In genomic region chr11:95841498-95841830, GRCm38 (mm10) we compare ENCODE assay signal across 8 mouse cellular contexts. TPM values are rescaled to one million over a fixed set of nuclear protein-coding genes. Genes with fewer than 3 reads are reported as not detected.
A peak's percentile ranks its signal among the peaks of the same experiment; 100 is the strongest.
DNase-seq lines count a peak whose midpoint lies in the region; ATAC-seq and TF ChIP-seq lines count a peak whose summit lies in the region.

No protein-coding gene starts in this region.

- ATAC-seq in hindbrain, embryonic 12.5 days (ENCODE audit: low FRiP score), result no peak
- ATAC-seq in stomach, embryonic 16.5 days (ENCODE audit: insufficient read depth, low FRiP score), result no peak

- peak overlapping the region; percentile 34 for H3K4me3 ChIP-seq in hindbrain, embryonic 10.5 days
- no peak overlapping the region for H3K4me3 ChIP-seq in hindbrain, embryonic 12.5 days
- H3K4me3 ChIP-seq in testis, adult 2 months (ENCODE audit: control insufficient read depth, low read depth, low read length), result peak overlapping the region; percentile 4
- H3K4me3 ChIP-seq in limb, embryonic 10.5 days, result peak overlapping the region; percentile 30
- H3K4me3 ChIP-seq in stomach, embryonic 16.5 days (replicated peaks; ENCODE audit: low read length), result peak overlapping the region; percentile 34

- TF ChIP-seq POLR2A in testis, adult 2 months (IDR thresholded peaks at IDR 0.05; ENCODE audit: control insufficient read depth, low read depth, low read length), result no peak

- 60% methylated on average over 10 of the region's 10 CpGs for WGBS in hindbrain, embryonic 10.5 days
- WGBS in hindbrain, embryonic 12.5 days, result 68% methylated on average over 10 of the region's 10 CpGs
- WGBS in limb, embryonic 10.5 days, result 62% methylated on average over 10 of the region's 10 CpGs
- WGBS in stomach, embryonic 16.5 days, result 60% methylated on average over 10 of the region's 10 CpGs

- no peak for TF ChIP-seq CTCF in testis, adult 2 months (IDR thresholded peaks at IDR 0.05; ENCODE audit: control insufficient read depth, insufficient read depth, insufficient replicate concordance, low read depth, low read length)

- H3K27ac ChIP-seq in hindbrain, embryonic 10.5 days, result 0 out of 2 replicates have a peak overlapping the region, but pooled peaks have one; percentile 62
- H3K27ac ChIP-seq in hindbrain, embryonic 12.5 days, result no peak overlapping the region
- H3K27ac ChIP-seq in testis, adult 2 months (ENCODE audit: control insufficient read depth, insufficient read depth, low read depth, low read length), result no peak overlapping the region
- H3K27ac ChIP-seq in limb, embryonic 10.5 days, result peak overlapping the region; percentile 78; the same call in 1 of the 2 replicates
- H3K27ac ChIP-seq in stomach, embryonic 16.5 days (ENCODE audit: low read length), result peak overlapping the region; percentile 37; the same call in 1 of the 2 replicates

- DNase-seq in hindbrain, embryonic 10.5 days (ENCODE audit: low spot score), result no peak
- DNase-seq in testis, postnatal 14 days (ENCODE audit: low spot score), result no peak
- no peak for DNase-seq in limb, embryonic 10.5 days (ENCODE audit: low spot score)
- no peak for DNase-seq in layer of hippocampus, postnatal 14 days (ENCODE audit: low spot score in 2 of 2)
- no peak for DNase-seq in gastrocnemius, adult 18-20 months (ENCODE audit: low spot score)

- H3K9me3 ChIP-seq in hindbrain, embryonic 10.5 days, result no peaks in the 10 kb centered on the region
- H3K9me3 ChIP-seq in hindbrain, embryonic 12.5 days (replicated peaks), result no peaks in the 10 kb centered on the region
- H3K9me3 ChIP-seq in limb, embryonic 10.5 days (replicated peaks), result no peaks in the 10 kb centered on the region
- no peaks in the 10 kb centered on the region for H3K9me3 ChIP-seq in stomach, embryonic 16.5 days (replicated peaks; ENCODE audit: control insufficient read depth, low read length)

- no peak overlapping the region for H3K9ac ChIP-seq in hindbrain, embryonic 12.5 days
- peak overlapping the region; percentile 51 for H3K9ac ChIP-seq in stomach, embryonic 16.5 days (ENCODE audit: low read length)

- H3K36me3 ChIP-seq in hindbrain, embryonic 10.5 days, result no peaks in the 10 kb centered on the region
- no peaks in the 10 kb centered on the region for H3K36me3 ChIP-seq in hindbrain, embryonic 12.5 days
- no peaks in the 10 kb centered on the region for H3K36me3 ChIP-seq in testis, adult 2 months (ENCODE audit: control insufficient read depth, insufficient read depth, low read length)
- no peaks in the 10 kb centered on the region for H3K36me3 ChIP-seq in limb, embryonic 10.5 days
- H3K36me3 ChIP-seq in stomach, embryonic 16.5 days (ENCODE audit: control insufficient read depth, insufficient read depth, low read length), result no peaks in the 10 kb centered on the region

- H3K4me1 ChIP-seq in hindbrain, embryonic 10.5 days (replicated peaks), result peaks cover 18% of the 10 kb centered on the region
- peaks cover 12% of the 10 kb centered on the region for H3K4me1 ChIP-seq in hindbrain, embryonic 12.5 days
- H3K4me1 ChIP-seq in testis, adult 2 months (ENCODE audit: control insufficient read depth, insufficient read depth, low read length), result no peaks in the 10 kb centered on the region; the same call in 1 of the 2 replicates
- H3K4me1 ChIP-seq in limb, embryonic 10.5 days, result peaks cover 31% of the 10 kb centered on the region
- H3K4me1 ChIP-seq in stomach, embryonic 16.5 days (ENCODE audit: control insufficient read depth, insufficient read depth, low read length), result peaks cover 18% of the 10 kb centered on the region

- no peak overlapping the region for H3K4me2 ChIP-seq in hindbrain, embryonic 12.5 days (replicated peaks)
- peak overlapping the region; percentile 28; the same call in 1 of the 2 replicates for H3K4me2 ChIP-seq in stomach, embryonic 16.5 days (ENCODE audit: low read depth, low read length)

- H3K27me3 ChIP-seq in hindbrain, embryonic 10.5 days (ENCODE audit: insufficient read depth, poor library complexity, severe bottlenecking), result peaks cover 57% of the 10 kb centered on the region
- H3K27me3 ChIP-seq in hindbrain, embryonic 12.5 days, result peaks cover 35% of the 10 kb centered on the region
- no peaks in the 10 kb centered on the region for H3K27me3 ChIP-seq in testis, adult 2 months (ENCODE audit: control insufficient read depth, insufficient read depth, low read length)
- H3K27me3 ChIP-seq in limb, embryonic 10.5 days (ENCODE audit: low read depth, poor library complexity, severe bottlenecking), result peaks cover 67% of the 10 kb centered on the region
- no peaks in the 10 kb centered on the region for H3K27me3 ChIP-seq in stomach, embryonic 16.5 days (ENCODE audit: control insufficient read depth, insufficient read depth, low read length)

RNA-seq across cellular contexts. Expression of gene Abi3, which starts 0.8 kb away (rescaled TPM):
- polyA plus RNA-seq in hindbrain, embryonic 10.5 days (2016; fragmentation: Nextera tagmentation; extraction: Ambion mirVana), result 3.5 and 4.4 TPM in 2 replicates
- polyA plus RNA-seq in hindbrain, embryonic 12.5 days (2016; fragmentation: Nextera tagmentation; extraction: Ambion mirVana), result 3.7 and 4.7 TPM in 2 replicates
- polyA plus RNA-seq in testis, adult 2 months (2012; rRNA removed), result 0.58 and 0.93 TPM in 2 replicates
- 4.0 and 4.4 TPM in 2 replicates for polyA plus RNA-seq in limb, embryonic 10.5 days (2016; fragmentation: Nextera tagmentation; extraction: Ambion mirVana)
- 9.7 and 9.9 TPM in 2 replicates for polyA plus RNA-seq in stomach, embryonic 16.5 days (2015; fragmentation: Nextera tagmentation; extraction: Ambion mirVana)
- 1 to 10 TPM; 6.0 to 6.7 TPM for total RNA-seq in layer of hippocampus, postnatal 14 days (2021)
- total RNA-seq in gastrocnemius, adult 18-20 months (2021), result 1 to 10 TPM; 3.0 to 4.2 TPM

RNA-seq across cellular contexts. Expression of gene Gngt2, which starts 4.4 kb away (rescaled TPM):
- polyA plus RNA-seq in hindbrain, embryonic 10.5 days (2016; fragmentation: Nextera tagmentation; extraction: Ambion mirVana), result 7.9 and 8.4 TPM in 2 replicates
- polyA plus RNA-seq in hindbrain, embryonic 12.5 days (2016; fragmentation: Nextera tagmentation; extraction: Ambion mirVana), result 5.5 and 7.9 TPM in 2 replicates
- 0.41 and 0.49 TPM in 2 replicates for polyA plus RNA-seq in testis, adult 2 months (2012; rRNA removed)
- polyA plus RNA-seq in limb, embryonic 10.5 days (2016; fragmentation: Nextera tagmentation; extraction: Ambion mirVana), result 8.9 and 9.3 TPM in 2 replicates
- polyA plus RNA-seq in stomach, embryonic 16.5 days (2015; fragmentation: Nextera tagmentation; extraction: Ambion mirVana), result 16.1 and 18.2 TPM in 2 replicates
- 1 to 10 TPM; 1.8 to 2.6 TPM for total RNA-seq in layer of hippocampus, postnatal 14 days (2021)
- 1 to 10 TPM; 5.5 to 6.9 TPM for total RNA-seq in gastrocnemius, adult 18-20 months (2021)

RNA-seq across cellular contexts. Expression of gene Phospho1, which starts 17.2 kb away (rescaled TPM):
- polyA plus RNA-seq in hindbrain, embryonic 10.5 days (2016; fragmentation: Nextera tagmentation; extraction: Ambion mirVana), result 0.42 and 0.86 TPM in 2 replicates
- polyA plus RNA-seq in hindbrain, embryonic 12.5 days (2016; fragmentation: Nextera tagmentation; extraction: Ambion mirVana), result 0.43 TPM in 1 of 2 replicates, not detected in the other
- 371 and 441 TPM in 2 replicates for polyA plus RNA-seq in testis, adult 2 months (2012; rRNA removed)
- polyA plus RNA-seq in limb, embryonic 10.5 days (2016; fragmentation: Nextera tagmentation; extraction: Ambion mirVana), result not detected in 2 replicates
- 0.54 and 0.94 TPM in 2 replicates for polyA plus RNA-seq in stomach, embryonic 16.5 days (2015; fragmentation: Nextera tagmentation; extraction: Ambion mirVana)
- total RNA-seq in layer of hippocampus, postnatal 14 days (2021), result 10 to 100 TPM; 43.7 to 46.5 TPM
- 100 to 1,000 TPM; 355 to 388 TPM for total RNA-seq in gastrocnemius, adult 18-20 months (2021)

Comparison
In these comparisons a context has a peak if more than half of its experiments do, and no peak if none do; other contexts are left out.
1. H3K27ac ChIP-seq: peak in hindbrain, embryonic 10.5 days (single experiment), limb, embryonic 10.5 days (single experiment) and stomach, embryonic 16.5 days (single experiment); none in hindbrain, embryonic 12.5 days (single experiment) and testis, adult 2 months (single experiment).
2. RNA of gene Phospho1, which starts 17.2 kb away (polyA plus RNA-seq): 371 to 441 TPM in testis, adult 2 months; 0.54 to 0.94 TPM in stomach, embryonic 16.5 days, 0.42 to 0.86 TPM in hindbrain, embryonic 10.5 days, 0.43 TPM in hindbrain, embryonic 12.5 days and not detected in limb, embryonic 10.5 days; every median in the first group is over 100 times any median in the second.